Comparison of ENCODE assay signal across 31 mouse cellular contexts in genomic region chr11:106416331-106416730, GRCm38 (mm10). TPM values are rescaled to one million over a fixed set of nuclear protein-coding genes. Genes with fewer than 3 reads are reported as not detected.
A peak's percentile ranks its signal among the peaks of the same experiment; 100 is the strongest.
DNase-seq lines count a peak whose midpoint lies in the region; ATAC-seq and TF ChIP-seq lines count a peak whose summit lies in the region.
"Had no signal": no experiment of that assay in that cellular context is flagged by ENCODE, and none has a peak within 500 bp of the region (broad histone marks: within the 10 kb centered on the region; RNA-seq: fewer than 3 reads in every experiment).

No protein-coding gene starts in this region.

- no peak for DNase-seq in embryonic facial prominence, embryonic 10.5 days (ENCODE audit: low spot score)
- peak; percentile 4 for DNase-seq in midbrain, embryonic 11.5 days (ENCODE audit: low spot score, missing footprints)
- peak; percentile 10 for DNase-seq in embryonic facial prominence, embryonic 14.5 days (ENCODE audit: low spot score)
- DNase-seq in stomach, postnatal 0 days (ENCODE audit: low spot score) = no peak
- no peak for DNase-seq in frontal cortex, postnatal 25 days (ENCODE audit: low spot score in 2 of 2)
- no peak for DNase-seq in adrenal gland, adult 2 months
- DNase-seq: adrenal gland, postnatal 25 days; cerebellum, adult 11-12 months; cerebellum, adult 9-11 months; kidney, adult 8-10 months; kidney, postnatal 4 days; left cerebral cortex, postnatal 4 days; lung, adult 2 months; lung, postnatal 10 days; thymus, adult 18-20 months; thymus, postnatal 25 days had no signal

- no peaks in the 10 kb centered on the region for H3K4me1 ChIP-seq in embryonic facial prominence, embryonic 13.5 days
- no peaks in the 10 kb centered on the region; the same call in 1 of the 2 replicates for H3K4me1 ChIP-seq in embryonic facial prominence, embryonic 10.5 days
- H3K4me1 ChIP-seq in midbrain, embryonic 11.5 days (ENCODE audit: control insufficient read depth, insufficient read depth, low read length) = no peaks in the 10 kb centered on the region
- no peaks in the 10 kb centered on the region for H3K4me1 ChIP-seq in midbrain, embryonic 16.5 days (ENCODE audit: control insufficient read depth, insufficient read depth, low read length)
- H3K4me1 ChIP-seq in embryonic facial prominence, embryonic 14.5 days (ENCODE audit: control insufficient read depth, insufficient read depth, low read length) = no peaks in the 10 kb centered on the region
- no peaks in the 10 kb centered on the region for H3K4me1 ChIP-seq in stomach, postnatal 0 days (replicated peaks; ENCODE audit: control insufficient read depth, insufficient read depth)
- H3K4me1 ChIP-seq: forebrain, embryonic 13.5 days; hindbrain, embryonic 10.5 days; hindbrain, embryonic 15.5 days; intestine, embryonic 15.5 days; midbrain, embryonic 15.5 days; neural tube, embryonic 12.5 days; stomach, embryonic 15.5 days had no signal

- WGBS in embryonic facial prominence, embryonic 13.5 days = 80% methylated on average over 3 of the region's 3 CpGs
- WGBS in embryonic facial prominence, embryonic 10.5 days = 83% methylated on average over 3 of the region's 3 CpGs
- 70% methylated on average over 3 of the region's 3 CpGs for WGBS in midbrain, embryonic 11.5 days
- WGBS in midbrain, embryonic 16.5 days = 62% methylated on average over 3 of the region's 3 CpGs
- WGBS in embryonic facial prominence, embryonic 14.5 days = 78% methylated on average over 3 of the region's 3 CpGs
- 64% methylated on average over 3 of the region's 3 CpGs for WGBS in stomach, postnatal 0 days

- H3K36me3 ChIP-seq in embryonic facial prominence, embryonic 13.5 days = peaks cover 20% of the 10 kb centered on the region
- peaks cover 16% of the 10 kb centered on the region for H3K36me3 ChIP-seq in embryonic facial prominence, embryonic 10.5 days (replicated peaks)
- H3K36me3 ChIP-seq in midbrain, embryonic 11.5 days (ENCODE audit: control insufficient read depth, insufficient read depth, low read length) = no peaks in the 10 kb centered on the region
- H3K36me3 ChIP-seq in midbrain, embryonic 16.5 days (ENCODE audit: control insufficient read depth, insufficient read depth, low read length) = peaks cover 3% of the 10 kb centered on the region
- peaks cover 24% of the 10 kb centered on the region for H3K36me3 ChIP-seq in embryonic facial prominence, embryonic 14.5 days (ENCODE audit: control insufficient read depth, insufficient read depth, low read length)
- 0 out of 2 replicates have a peak, but pooled peaks cover 3% of the 10 kb centered on the region for H3K36me3 ChIP-seq in stomach, postnatal 0 days (ENCODE audit: control insufficient read depth, insufficient read depth, low read length)

- H3K27me3 ChIP-seq in embryonic facial prominence, embryonic 13.5 days = no peaks in the 10 kb centered on the region
- H3K27me3 ChIP-seq in embryonic facial prominence, embryonic 10.5 days (replicated peaks; ENCODE audit: low read depth, poor library complexity, severe bottlenecking) = no peaks in the 10 kb centered on the region
- H3K27me3 ChIP-seq in midbrain, embryonic 11.5 days (ENCODE audit: control insufficient read depth, insufficient read depth, low read length) = no peaks in the 10 kb centered on the region
- H3K27me3 ChIP-seq in midbrain, embryonic 16.5 days (ENCODE audit: control insufficient read depth, insufficient read depth, low read depth, low read length) = no peaks in the 10 kb centered on the region
- no peaks in the 10 kb centered on the region for H3K27me3 ChIP-seq in embryonic facial prominence, embryonic 14.5 days (replicated peaks; ENCODE audit: control insufficient read depth, insufficient read depth, low read length)
- H3K27me3 ChIP-seq in stomach, postnatal 0 days (ENCODE audit: control insufficient read depth, insufficient read depth, low read length) = no peaks in the 10 kb centered on the region
- H3K27me3 ChIP-seq: forebrain, embryonic 13.5 days; hindbrain, embryonic 15.5 days; intestine, embryonic 15.5 days; midbrain, embryonic 15.5 days; neural tube, embryonic 12.5 days; stomach, embryonic 15.5 days had no signal

- TF ChIP-seq CTCF in stomach, postnatal 0 days (IDR thresholded peaks at IDR 0.05; ENCODE audit: low read depth) = no peak

- H3K4me3 ChIP-seq in embryonic facial prominence, embryonic 13.5 days = no peak overlapping the region
- no peak overlapping the region for H3K4me3 ChIP-seq in embryonic facial prominence, embryonic 10.5 days
- H3K4me3 ChIP-seq in midbrain, embryonic 11.5 days (ENCODE audit: low read depth, low read length) = no peak overlapping the region
- no peak overlapping the region for H3K4me3 ChIP-seq in midbrain, embryonic 16.5 days (ENCODE audit: low read depth, low read length)
- no peak overlapping the region for H3K4me3 ChIP-seq in embryonic facial prominence, embryonic 14.5 days (ENCODE audit: low read depth, low read length)
- no peak overlapping the region for H3K4me3 ChIP-seq in stomach, postnatal 0 days (ENCODE audit: low read depth, low read length)
- H3K4me3 ChIP-seq: forebrain, embryonic 13.5 days; hindbrain, embryonic 10.5 days; hindbrain, embryonic 15.5 days; intestine, embryonic 15.5 days; midbrain, embryonic 15.5 days; neural tube, embryonic 12.5 days; stomach, embryonic 15.5 days had no signal

- no peak for ATAC-seq in embryonic facial prominence, embryonic 13.5 days (ENCODE audit: insufficient number of reproducible peaks, insufficient read depth, low FRiP score, low TSS enrichment, low read depth)
- no peak for ATAC-seq in midbrain, embryonic 11.5 days (ENCODE audit: low FRiP score)
- no peak for ATAC-seq in midbrain, embryonic 16.5 days
- no peak for ATAC-seq in embryonic facial prominence, embryonic 14.5 days (ENCODE audit: low read depth)
- ATAC-seq in stomach, postnatal 0 days (ENCODE audit: low FRiP score, low TSS enrichment) = no peak
- ATAC-seq: forebrain, embryonic 13.5 days; intestine, embryonic 15.5 days; midbrain, embryonic 15.5 days had no signal

- no peaks in the 10 kb centered on the region for H3K9me3 ChIP-seq in embryonic facial prominence, embryonic 13.5 days
- no peaks in the 10 kb centered on the region for H3K9me3 ChIP-seq in embryonic facial prominence, embryonic 10.5 days
- no peaks in the 10 kb centered on the region for H3K9me3 ChIP-seq in midbrain, embryonic 11.5 days (ENCODE audit: control insufficient read depth, low read length)
- no peaks in the 10 kb centered on the region for H3K9me3 ChIP-seq in midbrain, embryonic 16.5 days (replicated peaks; ENCODE audit: control insufficient read depth, low read length, poor library complexity, severe bottlenecking)
- H3K9me3 ChIP-seq in embryonic facial prominence, embryonic 14.5 days (ENCODE audit: control insufficient read depth, low read length) = no peaks in the 10 kb centered on the region
- no peaks in the 10 kb centered on the region for H3K9me3 ChIP-seq in stomach, postnatal 0 days (ENCODE audit: control insufficient read depth, low read length)
- H3K9me3 ChIP-seq: forebrain, embryonic 13.5 days; G1E; hindbrain, embryonic 10.5 days; hindbrain, embryonic 15.5 days; intestine, embryonic 15.5 days; midbrain, embryonic 15.5 days; neural tube, embryonic 12.5 days; stomach, embryonic 15.5 days had no signal

- no peak overlapping the region for H3K4me2 ChIP-seq in embryonic facial prominence, embryonic 13.5 days
- H3K4me2 ChIP-seq in midbrain, embryonic 11.5 days = no peak overlapping the region
- no peak overlapping the region for H3K4me2 ChIP-seq in midbrain, embryonic 16.5 days (ENCODE audit: low read length)
- H3K4me2 ChIP-seq in embryonic facial prominence, embryonic 14.5 days (ENCODE audit: low read depth, low read length) = no peak overlapping the region
- no peak overlapping the region for H3K4me2 ChIP-seq in stomach, postnatal 0 days (replicated peaks; ENCODE audit: low read depth)
- H3K4me2 ChIP-seq: forebrain, embryonic 13.5 days; hindbrain, embryonic 15.5 days; intestine, embryonic 15.5 days; midbrain, embryonic 15.5 days; neural tube, embryonic 12.5 days; stomach, embryonic 15.5 days had no signal

- no peak for TF ChIP-seq EP300 in stomach, postnatal 0 days (optimal IDR thresholded peaks at IDR 0.05)

- 0 out of 2 replicates have a peak overlapping the region, but pooled peaks have one; percentile 5 for H3K27ac ChIP-seq in embryonic facial prominence, embryonic 13.5 days
- no peak overlapping the region for H3K27ac ChIP-seq in embryonic facial prominence, embryonic 10.5 days (replicated peaks)
- no peak overlapping the region for H3K27ac ChIP-seq in midbrain, embryonic 11.5 days (ENCODE audit: low read depth, low read length)
- H3K27ac ChIP-seq in midbrain, embryonic 16.5 days (ENCODE audit: low read length) = no peak overlapping the region
- no peak overlapping the region for H3K27ac ChIP-seq in embryonic facial prominence, embryonic 14.5 days (replicated peaks; ENCODE audit: low read depth, low read length)
- H3K27ac ChIP-seq in stomach, postnatal 0 days (replicated peaks) = peak overlapping the region; percentile 13; the same call in 1 of the 2 replicates
- H3K27ac ChIP-seq: forebrain, embryonic 13.5 days; hindbrain, embryonic 10.5 days; hindbrain, embryonic 15.5 days; intestine, embryonic 15.5 days; kidney, postnatal 0 days; liver, embryonic 14.5 days; macrophage; midbrain, embryonic 15.5 days; neural tube, embryonic 12.5 days; stomach, embryonic 15.5 days had no signal

- no peak overlapping the region for H3K9ac ChIP-seq in embryonic facial prominence, embryonic 13.5 days
- H3K9ac ChIP-seq in midbrain, embryonic 11.5 days (ENCODE audit: low read length) = no peak overlapping the region
- no peak overlapping the region for H3K9ac ChIP-seq in midbrain, embryonic 16.5 days (ENCODE audit: low read depth, low read length)
- no peak overlapping the region for H3K9ac ChIP-seq in embryonic facial prominence, embryonic 14.5 days (ENCODE audit: low read depth, low read length)
- no peak overlapping the region for H3K9ac ChIP-seq in stomach, postnatal 0 days (ENCODE audit: low read length)
- H3K9ac ChIP-seq: forebrain, embryonic 13.5 days; hindbrain, embryonic 15.5 days; intestine, embryonic 15.5 days; liver, embryonic 14.5 days; midbrain, embryonic 15.5 days; neural tube, embryonic 12.5 days; stomach, embryonic 15.5 days had no signal

RNA-seq across cellular contexts. Expression of gene Icam2, which starts 28.5 kb away (rescaled TPM):
- 26.2 and 32.6 TPM in 2 replicates for polyA plus RNA-seq in embryonic facial prominence, embryonic 13.5 days (2015; fragmentation: Nextera tagmentation; extraction: Ambion mirVana)
- 16.9 and 20.6 TPM in 2 replicates for polyA plus RNA-seq in embryonic facial prominence, embryonic 10.5 days (2016; fragmentation: Nextera tagmentation; extraction: Ambion mirVana)
- 15.8 and 16.9 TPM in 2 replicates for polyA plus RNA-seq in midbrain, embryonic 11.5 days (2014; fragmentation: Nextera tagmentation; extraction: Ambion mirVana)
- 10.4 and 12.3 TPM in 2 replicates for polyA plus RNA-seq in midbrain, embryonic 16.5 days (2015; fragmentation: Nextera tagmentation; extraction: Ambion mirVana)
- polyA plus RNA-seq in embryonic facial prominence, embryonic 14.5 days (2014; fragmentation: Nextera tagmentation; extraction: Ambion mirVana) = 42.2 and 44.3 TPM in 2 replicates
- 12.7 and 13.2 TPM in 2 replicates for polyA plus RNA-seq in stomach, postnatal 0 days (2015; fragmentation: Nextera tagmentation; extraction: Ambion mirVana)
- 10 to 100 TPM; 11.9 to 16.2 TPM for total RNA-seq in adrenal gland, adult 2 months (2021)
- polyA plus RNA-seq in adrenal gland, adult 2 months (2012; rRNA removed) = 25.0 and 29.8 TPM in 2 replicates

RNA-seq across cellular contexts. Expression of gene Prr29, which starts 51.1 kb away (rescaled TPM):
- polyA plus RNA-seq in embryonic facial prominence, embryonic 13.5 days (2015; fragmentation: Nextera tagmentation; extraction: Ambion mirVana) = 0.33 TPM in 1 of 2 replicates, not detected in the other
- polyA plus RNA-seq in embryonic facial prominence, embryonic 10.5 days (2016; fragmentation: Nextera tagmentation; extraction: Ambion mirVana) = not detected in 2 replicates
- polyA plus RNA-seq in midbrain, embryonic 11.5 days (2014; fragmentation: Nextera tagmentation; extraction: Ambion mirVana) = not detected in 2 replicates
- not detected in 2 replicates for polyA plus RNA-seq in midbrain, embryonic 16.5 days (2015; fragmentation: Nextera tagmentation; extraction: Ambion mirVana)
- polyA plus RNA-seq in embryonic facial prominence, embryonic 14.5 days (2014; fragmentation: Nextera tagmentation; extraction: Ambion mirVana) = 0.92 and 0.93 TPM in 2 replicates
- polyA plus RNA-seq in stomach, postnatal 0 days (2015; fragmentation: Nextera tagmentation; extraction: Ambion mirVana) = 0.23 and 0.41 TPM in 2 replicates
- not detected for total RNA-seq in adrenal gland, adult 2 months (2021)
- polyA plus RNA-seq in adrenal gland, adult 2 months (2012; rRNA removed) = not detected in 2 replicates
- total RNA-seq: adrenal gland, postnatal 25 days; common myeloid progenitor, adult 5-6 weeks; layer of hippocampus, postnatal 25 days; left cerebral cortex, postnatal 4 days had no signal
- polyA plus RNA-seq: forebrain, embryonic 13.5 days; hindbrain, embryonic 10.5 days; hindbrain, embryonic 15.5 days; liver, embryonic 14.5 days; macrophage; midbrain, embryonic 15.5 days; neural tube, embryonic 12.5 days had no signal

Comparison
In these comparisons a context has a peak if more than half of its experiments do, and no peak if none do; other contexts are left out.
1. H3K27ac ChIP-seq: peak in embryonic facial prominence, embryonic 13.5 days (single experiment) and stomach, postnatal 0 days (single experiment); none in embryonic facial prominence, embryonic 10.5 days (single experiment), midbrain, embryonic 11.5 days (single experiment), midbrain, embryonic 16.5 days (single experiment) and embryonic facial prominence, embryonic 14.5 days (single experiment).
2. DNase-seq: peak in midbrain, embryonic 11.5 days (single experiment) and embryonic facial prominence, embryonic 14.5 days (single experiment); none in embryonic facial prominence, embryonic 10.5 days (single experiment), stomach, postnatal 0 days (single experiment), frontal cortex, postnatal 25 days (0 of 2) and adrenal gland, adult 2 months (single experiment).